Mouse (Mus musculus) neural tube, embryonic 14.5 days (tissue): ENCODE measurements around the gene Gm49661. TPM values are rescaled to one million over a fixed set of nuclear protein-coding genes. Genes with fewer than 3 reads are reported as not detected.
A peak's percentile ranks its signal among the peaks of the same experiment; 100 is the strongest.

Experiments used
- ATAC-seq: fragments of 200-750 bp; cut with Nextera tagmentation; 2 replicates; pipeline ENCODE4 v1.8.0; 2017; ENCODE audit warnings: low read depth, mild to moderate bottlenecking, moderate TSS enrichment, moderate library complexity
- H3K27ac ChIP-seq: fragments of 300-500 bp; sonication (generic); 2 replicates; pipeline ENCODE4 v1.5.1; 2014; ENCODE audit warnings: low read depth, mild to moderate bottlenecking, control low read depth, low read length, moderate library complexity, mixed read lengths
- H3K27me3 ChIP-seq: fragments of 300-500 bp; sonication (generic); 2 replicates; pipeline ENCODE4 v1.6.1; 2014; ENCODE audit warnings: low read length; ENCODE audit not compliant: control insufficient read depth, insufficient read depth
- H3K36me3 ChIP-seq: fragments of 300-500 bp; sonication (generic); 2 replicates; pipeline ENCODE4 v1.6.1; 2014; ENCODE audit warnings: low read length, mixed read lengths; ENCODE audit not compliant: control insufficient read depth, insufficient read depth
- H3K4me1 ChIP-seq: fragments of 300-500 bp; sonication (generic); 2 replicates; pipeline ENCODE4 v1.6.1; 2014; ENCODE audit warnings: low read length; ENCODE audit not compliant: control insufficient read depth, insufficient read depth
- H3K4me2 ChIP-seq: fragments of 300-500 bp; sonication (generic); 2 replicates; pipeline ENCODE4 v1.6.1; 2014; ENCODE audit warnings: mild to moderate bottlenecking, low read depth, low read length, control low read depth
- H3K4me3 ChIP-seq: fragments of 300-500 bp; sonication (generic); 2 replicates; pipeline ENCODE4 v1.5.1; 2014; ENCODE audit warnings: low read depth, low read length, control low read depth, mixed read lengths
- H3K9ac ChIP-seq: fragments of 300-500 bp; sonication (generic); replicated peaks from 2 replicates; pipeline ENCODE4 v1.6.1; 2014; ENCODE audit warnings: low read depth, mild to moderate bottlenecking, control low read depth, low read length, mixed read lengths
- H3K9me3 ChIP-seq: fragments of 300-500 bp; sonication (generic); 2 replicates; pipeline ENCODE4 v1.6.1; 2016; ENCODE audit warnings: low read length; ENCODE audit not compliant: control insufficient read depth
- WGBS: fragments of 180-500 bp; shearing (Covaris S2); extraction: QIAGEN DNeasy Blood & Tissue Kit; methylation state at CpG from one replicate; pipeline ENCODE4 v1.1.7; 2014; 5-methylcytosine and 5-hydroxymethylcytosine counted together
- polyA plus RNA-seq: library from polyadenylated mRNA; unstranded; fragments of >200 nt; fragmentation: Nextera tagmentation; extraction: Ambion mirVana; gene quantifications from 2 replicates; pipeline ENCODE4 v1.2.1, GENCODE M21; 2014

Gm49661 gene
- polyA plus RNA-seq, 1 experiment from 2014 or later = not detected

DNA sequence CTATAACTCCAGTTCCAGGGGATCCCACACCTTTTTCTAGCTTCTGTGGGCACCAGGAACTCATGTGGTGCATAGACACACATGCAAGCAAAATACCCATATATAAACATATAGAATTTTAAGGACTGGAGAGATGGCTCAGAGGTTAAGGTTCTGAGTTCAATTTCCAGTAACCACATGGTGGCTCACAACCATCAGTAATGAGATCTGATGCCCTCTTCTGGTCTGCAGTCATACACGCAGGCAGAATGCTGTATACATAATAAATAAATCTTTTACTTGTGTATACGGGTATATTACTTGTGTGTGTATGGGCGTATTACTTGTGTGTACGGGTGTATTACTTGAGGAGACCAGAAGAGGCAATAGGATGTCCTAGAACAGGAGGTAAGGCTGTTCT is 5.3 kb downstream of the Gm49661 start:
- 88% methylated on average over 4 of the region's 4 CpGs for WGBS
- H3K4me2 ChIP-seq = no peak overlapping the region
- no peak overlapping the region for H3K9ac ChIP-seq

DNA sequence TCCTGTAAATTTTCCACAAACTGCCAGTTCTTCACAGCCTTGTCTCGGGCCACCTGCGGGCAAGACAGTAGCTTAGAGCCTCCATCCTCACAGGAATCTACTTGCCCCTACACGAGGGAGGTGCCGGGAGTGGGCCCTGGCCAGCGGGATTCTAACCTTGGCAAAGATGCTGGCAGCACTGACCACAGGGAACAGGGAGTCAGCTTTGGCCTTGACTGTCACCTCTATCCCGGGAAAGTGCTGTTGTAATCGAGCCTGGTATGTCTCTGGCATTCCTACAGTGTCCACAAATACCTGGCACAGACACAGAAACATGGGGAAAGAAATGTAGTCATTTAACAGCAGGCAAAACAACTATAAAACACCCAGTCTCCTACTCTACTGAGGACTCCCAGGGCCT is 9.4 kb downstream of the Gm49661 start:
- ATAC-seq = no peak

More for the DNA sequence above, 5.3 kb downstream of the Gm49661 start:
- ATAC-seq = no peak
- Histone ChIP-seq H3K27me3 (no peaks in the 10 kb centered on the region), H3K4me3 (no peak overlapping the region), H3K27ac (no peak overlapping the region), H3K9me3 (no peaks in the 10 kb centered on the region), H3K4me1 (peaks cover 13% of the 10 kb centered on the region), H3K36me3 (no peaks in the 10 kb centered on the region)

DNA sequence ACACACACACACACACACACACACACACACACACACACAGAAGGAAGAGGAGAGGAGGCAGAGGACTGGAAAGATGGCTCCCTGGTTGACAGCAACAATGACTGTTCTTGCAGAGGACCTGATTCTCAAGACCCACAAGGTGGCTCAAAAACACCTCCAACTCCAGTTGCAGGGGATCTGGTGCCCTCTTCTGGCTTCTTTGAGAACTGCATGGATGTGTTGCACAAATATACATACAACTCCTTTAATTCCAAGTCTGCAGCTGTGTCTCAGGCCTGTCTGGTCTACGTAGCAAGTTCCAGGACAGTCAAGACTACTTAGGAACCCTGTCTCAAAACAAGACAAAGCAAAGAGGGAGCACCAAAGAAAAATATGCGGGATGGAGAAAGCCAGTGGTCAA is 12.5 kb downstream of the Gm49661 start:
- Histone ChIP-seq H3K36me3 (peaks cover 6% of the 10 kb centered on the region; the same call in 1 of the 2 replicates), H3K4me1 (no peaks in the 10 kb centered on the region), H3K27me3 (0 out of 2 replicates have a peak, but pooled peaks cover 5% of the 10 kb centered on the region), H3K9me3 (no peaks in the 10 kb centered on the region), H3K27ac (no peak overlapping the region), H3K9ac (no peak overlapping the region), H3K4me2 (no peak overlapping the region), H3K4me3 (no peak overlapping the region)
- peak; percentile 28; the same call in 1 of the 2 replicates for ATAC-seq
- 46% methylated on average over 2 of the region's 2 CpGs for WGBS

More for the DNA sequence above, 9.4 kb downstream of the Gm49661 start:
- peaks cover under 1% of the 10 kb centered on the region; the same call in 1 of the 2 replicates for H3K4me1 ChIP-seq
- peaks cover 6% of the 10 kb centered on the region; the same call in 1 of the 2 replicates for H3K36me3 ChIP-seq
- H3K4me2 ChIP-seq = no peak overlapping the region
- no peaks in the 10 kb centered on the region for H3K9me3 ChIP-seq
- H3K27me3 ChIP-seq = no peaks in the 10 kb centered on the region
- H3K4me3 ChIP-seq = no peak overlapping the region
- 95% methylated on average over 7 of the region's 7 CpGs for WGBS
- H3K9ac ChIP-seq = no peak overlapping the region
- no peak overlapping the region for H3K27ac ChIP-seq

DNA sequence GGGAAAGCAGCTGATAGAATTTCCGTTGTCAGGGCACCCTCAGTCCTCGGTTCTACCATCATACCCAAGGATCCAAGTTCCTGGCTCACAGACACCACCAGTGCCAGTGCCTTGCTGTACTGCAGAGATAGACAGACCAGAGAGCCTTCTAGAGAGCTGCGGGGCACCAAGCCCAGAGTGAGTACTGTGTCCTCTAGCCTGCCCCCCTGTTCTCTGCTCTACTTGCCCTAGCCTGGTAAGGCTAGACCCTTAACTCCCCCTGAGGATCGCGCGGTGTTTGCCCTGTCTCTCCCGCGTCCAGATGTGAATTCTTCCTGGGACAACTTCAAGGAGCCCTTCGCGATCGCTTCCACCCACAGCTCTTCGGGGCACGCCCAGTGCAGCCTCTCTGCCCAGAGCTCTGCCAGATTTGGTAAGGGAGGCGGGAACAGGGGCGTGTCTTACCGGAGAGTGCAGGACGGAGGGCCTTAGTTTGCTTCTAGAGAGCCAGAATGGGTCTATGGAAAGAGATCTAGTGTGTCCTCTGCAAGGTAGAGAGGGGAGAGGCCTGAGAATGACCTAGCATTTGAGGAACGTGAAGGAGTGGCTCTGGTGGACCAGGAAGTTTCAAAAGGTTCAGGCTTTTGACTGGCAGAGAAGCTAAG is 16.5 kb downstream of the Gm49661 start:
- no peak overlapping the region for H3K4me2 ChIP-seq
- WGBS = 10% methylated on average over 18 of the region's 18 CpGs
- no peak overlapping the region for H3K27ac ChIP-seq
- no peaks in the 10 kb centered on the region for H3K9me3 ChIP-seq
- H3K9ac ChIP-seq = no peak overlapping the region
- H3K36me3 ChIP-seq = peaks cover 4% of the 10 kb centered on the region; the same call in 1 of the 2 replicates
- no peak overlapping the region for H3K4me3 ChIP-seq
- H3K4me1 ChIP-seq = no peaks in the 10 kb centered on the region
- no peak for ATAC-seq
- H3K27me3 ChIP-seq = peaks cover 10% of the 10 kb centered on the region; the same call in 1 of the 2 replicates

DNA sequence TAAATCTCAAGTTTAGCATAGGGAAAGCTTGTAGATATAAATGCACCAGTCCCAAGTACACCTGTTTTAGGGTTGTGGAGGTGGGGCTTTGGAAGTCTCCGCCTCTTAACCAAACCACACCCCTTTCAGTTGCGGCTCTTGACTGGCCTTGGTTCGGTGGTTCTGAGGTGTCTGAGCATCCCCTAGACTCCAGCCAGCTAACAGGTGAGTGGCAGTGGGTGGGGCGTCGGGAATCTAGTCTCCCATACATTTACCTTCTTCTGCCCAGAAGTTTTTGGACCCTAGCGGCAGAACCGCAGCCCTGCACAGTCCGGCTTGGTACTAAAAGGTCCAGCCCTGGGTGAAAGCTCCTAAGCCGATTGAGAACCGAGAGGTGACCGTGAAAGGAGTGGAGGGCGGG is 19.5 kb downstream of the Gm49661 start:
- ATAC-seq = no peak
- WGBS = 23% methylated on average over 12 of the region's 12 CpGs
- H3K9ac ChIP-seq = no peak overlapping the region
- H3K27me3 ChIP-seq = peaks cover 12% of the 10 kb centered on the region
- H3K4me1 ChIP-seq = 0 out of 2 replicates have a peak, but pooled peaks cover 2% of the 10 kb centered on the region
- H3K4me2 ChIP-seq = no peak overlapping the region
- H3K9me3 ChIP-seq = no peaks in the 10 kb centered on the region
- no peak overlapping the region for H3K27ac ChIP-seq
- no peaks in the 10 kb centered on the region for H3K36me3 ChIP-seq
- no peak overlapping the region for H3K4me3 ChIP-seq

DNA sequence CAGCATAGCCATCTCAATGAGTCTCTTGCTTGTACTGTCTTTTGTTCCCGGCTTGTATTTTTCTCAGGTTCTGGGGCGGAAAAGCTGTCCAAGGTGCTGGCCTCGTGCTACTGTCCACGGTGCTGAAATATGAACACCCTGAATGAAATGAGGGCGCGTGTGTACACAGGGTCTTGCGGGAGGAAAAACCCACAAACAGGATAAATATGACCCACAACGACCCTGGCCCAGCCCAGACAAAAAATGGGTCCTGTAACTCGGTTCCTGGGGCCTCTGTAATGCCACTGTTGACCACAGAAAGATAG is 22.0 kb downstream of the Gm49661 start:
- WGBS = 14% methylated on average over 9 of the region's 9 CpGs
- Histone ChIP-seq H3K4me2 (peak overlapping the region; percentile 69; the same call in 1 of the 2 replicates), H3K9me3 (no peaks in the 10 kb centered on the region), H3K4me1 (0 out of 2 replicates have a peak, but pooled peaks cover 4% of the 10 kb centered on the region), H3K27ac (no peak overlapping the region), H3K27me3 (peaks cover 10% of the 10 kb centered on the region), H3K36me3 (no peaks in the 10 kb centered on the region), H3K4me3 (no peak overlapping the region; the same call in 1 of the 2 replicates), H3K9ac (no peak overlapping the region)
- no peak for ATAC-seq

DNA sequence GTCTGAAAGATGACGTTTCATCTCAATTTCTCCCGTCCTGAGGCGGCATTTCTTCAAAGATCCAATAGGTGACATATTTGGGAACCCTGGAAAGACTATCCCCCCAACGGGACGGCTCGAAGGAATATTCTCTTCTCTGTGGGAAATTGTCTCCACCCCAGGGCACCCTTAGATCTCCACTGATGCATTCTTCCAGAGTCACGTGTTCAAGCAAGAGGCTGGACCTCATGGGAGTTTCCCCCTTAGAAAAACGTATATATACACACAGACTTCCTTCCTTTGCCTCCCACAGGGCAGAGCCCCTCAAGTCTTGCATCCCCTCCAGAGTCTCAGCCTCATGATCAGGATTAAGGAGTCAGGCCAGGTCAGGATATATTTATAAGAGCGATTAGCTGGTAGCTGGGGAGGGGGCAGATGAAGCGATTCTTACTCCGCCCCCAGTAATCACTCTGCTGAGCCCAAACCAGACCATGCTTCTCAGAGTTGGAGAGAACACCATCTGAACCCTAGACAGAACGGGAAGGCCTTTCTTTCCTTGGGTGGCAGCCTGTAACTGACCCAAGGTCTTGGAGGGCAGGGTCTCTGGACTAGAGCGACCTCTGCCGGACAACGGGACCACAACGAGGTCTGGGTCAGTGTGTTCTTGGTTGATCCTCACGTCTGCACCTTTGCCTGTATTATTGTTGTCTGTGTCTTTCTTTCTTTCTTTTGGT is 22.5 kb downstream of the Gm49661 start, which contains the start of gene Rtbdn:
Gene Rtbdn (plus strand): TSS at position 464 of the 713 bp plus-strand sequence.
- H3K27me3 ChIP-seq = peaks cover 10% of the 10 kb centered on the region

DNA sequence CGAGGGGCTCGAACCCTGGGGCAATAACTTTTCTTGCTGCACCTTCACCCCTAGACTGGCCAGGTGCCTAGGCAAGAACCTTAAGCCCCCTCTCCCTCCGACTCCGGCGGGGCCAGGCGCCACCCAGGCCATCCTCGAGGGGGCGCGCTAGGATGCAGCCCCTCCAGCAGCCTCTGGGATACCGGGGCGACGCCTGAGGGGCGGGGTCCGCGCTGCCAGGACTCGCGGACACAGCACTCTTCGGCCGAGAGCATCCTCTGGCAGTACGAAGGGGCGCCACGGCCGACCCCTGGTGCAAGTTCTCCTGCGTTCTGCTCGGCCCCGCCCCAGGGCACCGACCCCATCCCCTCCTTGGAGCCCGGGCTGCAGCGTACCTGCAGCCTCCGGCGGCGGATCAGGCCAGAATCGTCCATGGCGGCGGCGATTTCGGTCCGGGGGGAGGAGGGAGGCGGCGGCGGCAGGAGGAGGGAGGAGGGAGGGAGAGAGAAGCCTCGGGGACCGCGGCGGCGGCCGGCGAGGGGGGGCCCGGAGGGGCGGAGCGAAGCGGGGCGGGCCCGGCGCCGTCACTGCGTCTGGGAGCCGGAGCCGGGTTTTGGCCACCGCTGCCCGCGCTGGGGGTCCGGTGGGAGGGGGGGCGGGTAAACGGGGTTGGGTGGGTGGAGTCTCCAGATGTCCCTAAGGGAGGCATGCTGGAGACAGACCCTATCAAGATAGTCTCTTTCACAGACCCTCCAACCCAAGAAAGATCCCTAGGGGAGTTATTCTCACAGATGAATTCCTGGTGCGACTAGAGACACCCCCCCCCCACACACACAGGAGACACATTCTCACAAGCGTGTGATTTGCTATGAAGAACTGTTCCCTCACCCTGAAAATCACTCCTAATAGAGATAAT is 23.4 kb downstream of the Gm49661 start:
- Histone ChIP-seq H3K4me2 (peak overlapping the region; percentile 69), H3K9ac (peak overlapping the region; percentile 84), H3K27me3 (peaks cover 10% of the 10 kb centered on the region), H3K27ac (peak overlapping the region; percentile 79), H3K36me3 (no peaks in the 10 kb centered on the region), H3K9me3 (no peaks in the 10 kb centered on the region), H3K4me3 (peak overlapping the region; percentile 69), H3K4me1 (0 out of 2 replicates have a peak, but pooled peaks cover 4% of the 10 kb centered on the region)
- peak; percentile 66 for ATAC-seq
- under 1% methylated on average over 45 of the region's 67 CpGs for WGBS

More for the DNA sequence above, 22.5 kb downstream of the Gm49661 start, which contains the start of gene Rtbdn:
- peak within 1 kb of the TSS; percentile 84 for H3K9ac ChIP-seq
- H3K4me1 ChIP-seq = 0 out of 2 replicates have a peak, but pooled peaks cover 4% of the 10 kb centered on the region
- H3K4me2 ChIP-seq = peak within 1 kb of the TSS; percentile 69
- H3K9me3 ChIP-seq = no peaks in the 10 kb centered on the region
- H3K27ac ChIP-seq = peak within 1 kb of the TSS; percentile 79
- ATAC-seq = no peak
- H3K36me3 ChIP-seq = no peaks in the 10 kb centered on the region
- peak within 1 kb of the TSS; percentile 69 for H3K4me3 ChIP-seq
- WGBS = 7% methylated on average over 17 of the region's 17 CpGs
